Mouse (Mus musculus) right cerebral cortex, postnatal 4 days (tissue): ENCODE data around the gene Gm28434.

Experiments used
- DNase-seq: peaks from one replicate; pipeline ENCODE4 v3.0.0-alpha.2; 2022

Gm28434 gene

GRCm38 (mm10) chr5:87969201-87969600 lies at the start of gene Gm28434, which contains the start of gene 2310003L06Rik:
TSS of gene Gm28434 (plus strand) at chr5:87969517.
TSS of gene 2310003L06Rik (plus strand) at chr5:87969459.
- no peak for DNase-seq

DNA sequence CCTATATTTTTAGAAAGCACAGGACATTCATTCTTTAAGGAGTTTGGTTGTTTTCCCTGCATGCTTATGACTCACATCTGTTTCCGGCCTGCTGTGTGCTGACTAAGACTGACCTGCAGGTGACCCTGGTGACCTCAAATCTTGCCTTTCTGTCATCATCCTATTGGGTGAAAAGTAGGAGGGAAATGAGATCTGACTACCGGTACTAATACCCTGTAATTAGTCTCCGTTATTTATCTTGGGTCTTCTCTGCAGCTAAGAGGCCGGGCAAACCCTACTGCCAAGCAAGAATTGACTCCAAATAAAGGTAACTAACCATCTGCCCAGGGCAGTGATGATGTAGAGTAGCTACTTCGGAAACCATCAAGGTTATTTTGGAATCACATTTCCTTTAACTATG lies 43.9 kb upstream of the Gm28434 start, which contains the start of gene Csn3:
Csn3 (plus strand) TSS at position 208 of the 400 bp plus-strand sequence.
- DNase-seq, result no peak

GRCm38 (mm10) chr5:87931603-87932002 lies 37.7 kb upstream of the Gm28434 start:
- no peak for DNase-seq

DNA sequence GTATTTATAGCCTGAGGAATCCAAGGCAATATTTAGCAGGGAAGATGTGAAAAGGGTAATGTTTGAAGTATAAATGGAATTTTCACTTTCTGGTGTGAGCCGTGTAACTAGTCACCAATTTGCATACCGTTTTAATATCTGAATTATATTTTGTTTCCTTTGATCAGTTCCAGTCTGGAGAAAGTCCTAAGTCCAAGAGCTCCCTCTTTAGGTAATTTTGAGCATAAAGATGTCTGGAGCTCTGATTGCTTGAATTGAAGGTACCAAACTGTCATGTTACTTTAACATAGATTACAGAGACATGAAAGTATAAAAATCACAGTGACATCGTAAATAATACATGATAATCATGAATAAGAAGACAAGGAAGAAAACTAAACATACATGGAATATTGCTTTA lies 28.6 kb upstream of the Gm28434 start:
- no peak for DNase-seq

- no peak for DNase-seq
Observed at GRCm38 (mm10) chr5:87942515-87942914, 26.8 kb upstream of the Gm28434 start.

GRCm38 (mm10) chr5:87951836-87952235 lies 17.5 kb upstream of the Gm28434 start:
- DNase-seq, result no peak

DNA sequence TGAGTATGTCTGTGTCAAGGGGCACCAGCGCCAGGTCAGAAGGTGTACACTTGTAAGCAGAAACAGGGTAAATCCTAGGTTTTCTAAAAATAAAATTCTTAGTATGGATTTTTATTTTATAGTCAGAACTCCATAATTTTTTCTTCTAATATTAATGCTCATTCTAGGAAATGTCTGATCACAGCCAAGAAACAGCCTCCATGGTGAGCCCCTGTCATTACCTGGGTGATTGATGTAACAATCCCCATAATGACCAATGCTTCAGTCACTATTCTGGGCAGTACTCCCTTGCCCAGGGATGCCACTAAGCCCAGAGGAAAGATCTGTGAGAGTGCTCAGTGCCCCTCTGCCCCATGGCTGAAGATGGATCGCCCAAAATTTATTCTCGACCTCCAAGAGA lies 9.8 kb downstream of the Gm28434 start, which contains the start of gene Cabs1:
Cabs1 (plus strand) TSS at position 301 of the 400 bp plus-strand sequence.
- DNase-seq, result no peak

DNA sequence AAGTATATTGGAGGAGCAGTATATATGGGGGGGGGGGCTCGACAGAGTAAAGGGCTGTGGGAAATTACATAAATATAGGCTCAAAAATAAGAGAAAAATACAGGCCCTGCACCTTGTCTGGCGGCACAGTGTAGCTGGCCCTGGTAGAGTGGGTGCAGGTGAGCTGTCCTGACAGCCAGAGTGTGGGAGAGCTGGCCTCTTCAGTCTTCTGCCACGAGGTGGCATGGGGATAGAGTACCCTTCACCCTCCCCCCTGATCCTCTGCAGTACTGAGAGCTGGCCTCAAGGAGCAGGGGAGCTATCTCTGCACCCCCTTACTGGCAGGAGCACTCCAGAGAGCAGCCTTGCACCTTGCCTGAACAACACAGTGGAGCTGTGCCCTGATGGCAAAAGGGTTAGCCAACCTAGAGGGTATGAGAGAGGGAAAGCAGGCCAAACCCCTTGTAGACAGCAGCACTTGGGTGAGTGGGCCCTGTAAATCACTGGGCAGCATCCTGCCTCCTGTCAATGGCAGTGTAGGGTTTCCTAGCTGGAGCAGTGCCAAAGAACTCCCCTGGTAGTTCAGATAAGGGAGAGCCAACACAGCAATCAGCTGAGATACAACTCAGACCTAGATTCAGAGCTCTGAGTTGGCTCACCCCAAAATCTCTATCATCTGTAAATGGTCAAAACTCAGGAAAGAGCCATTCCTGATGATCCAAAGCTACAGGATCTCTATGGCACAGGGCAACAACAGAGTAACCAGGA lies 13.3 kb downstream of the Gm28434 start:
- DNase-seq, result no peak

DNA sequence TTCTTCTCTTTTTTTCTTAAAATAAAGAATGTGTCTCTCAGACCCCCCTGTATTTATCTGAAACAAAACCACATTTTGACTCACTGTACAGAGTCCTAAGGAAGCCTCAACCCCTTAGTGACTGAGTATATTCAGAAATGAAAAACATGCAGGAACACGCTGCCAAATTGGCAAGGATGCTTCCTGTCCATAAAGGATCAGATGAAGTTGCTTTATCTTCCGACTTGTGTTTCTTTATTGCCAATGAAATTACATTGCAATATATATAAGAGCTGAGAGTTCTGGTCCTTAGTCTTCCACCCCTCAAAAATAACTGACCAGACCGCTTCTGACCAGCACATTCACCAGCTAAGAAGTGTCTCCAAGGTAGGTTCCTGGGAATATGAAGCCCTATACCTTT lies 32.9 kb downstream of the Gm28434 start, which contains the start of gene Smr3a:
Smr3a (plus strand) TSS at position 301 of the 400 bp plus-strand sequence.
- no peak for DNase-seq

DNA sequence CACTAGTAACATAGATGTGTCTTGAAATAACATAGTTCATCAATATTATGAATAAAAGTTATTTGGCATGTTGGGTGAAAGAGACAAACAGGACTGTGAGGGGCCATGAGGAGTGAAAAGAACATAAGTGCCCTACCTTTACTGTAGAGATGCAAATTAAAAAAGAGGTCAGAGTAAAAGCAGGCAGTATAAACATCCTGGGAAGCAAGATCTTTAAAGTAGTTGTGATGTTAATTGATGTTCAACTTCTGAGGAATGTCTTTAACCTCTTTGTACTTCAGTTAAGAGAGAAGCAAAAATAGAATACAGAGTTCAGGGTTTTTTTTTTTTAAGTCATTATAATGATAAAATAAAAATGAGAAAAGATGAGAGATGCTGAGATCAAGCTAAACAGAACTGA lies 35.9 kb downstream of the Gm28434 start:
- DNase-seq, result no peak
